Mouse (Mus musculus) lung, adult 2 months (tissue): ENCODE data around the gene Icam5.
"Not testable (repeated sequence)": the region's sequence is repeated elsewhere in the genome, so short reads cannot be mapped to it uniquely, and the experiment has no call there.

Source experiments
- CTCF ChIP-seq: fragments of 200-500 bp; IDR thresholded peaks from 2 replicates; pipeline ENCODE4 v1.5.1; 2011; ENCODE audit warnings: mild to moderate bottlenecking, low read length, control low read depth; ENCODE audit not compliant: insufficient read depth
- POLR2A ChIP-seq: fragments of 200-500 bp; IDR thresholded peaks from 2 replicates; pipeline ENCODE4 v1.6.1; 2011; ENCODE audit warnings: low read depth, mild to moderate bottlenecking, control low read depth, low read length, borderline replicate concordance; ENCODE audit errors: extremely low read depth

DNA sequence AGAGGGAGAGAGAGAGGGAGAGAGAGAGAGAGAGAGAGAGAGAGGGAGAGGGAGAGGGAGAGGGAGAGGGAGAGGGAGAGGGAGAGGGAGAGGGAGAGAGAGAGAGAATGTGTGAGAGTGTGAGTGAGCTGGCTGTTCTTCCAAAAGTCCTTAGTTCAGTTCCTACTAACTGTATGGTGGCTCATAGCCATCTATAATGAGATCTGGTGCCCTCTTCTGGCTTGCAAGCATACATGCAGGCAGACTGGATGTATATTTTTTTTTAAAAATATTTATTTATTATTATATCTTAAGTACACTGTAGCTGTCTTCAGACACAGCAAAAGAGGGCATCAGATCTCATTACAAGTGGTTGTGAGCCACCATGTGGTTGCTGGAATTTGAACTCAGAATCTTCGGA is 33.5 kb upstream of the Icam5 start:
- not testable (repeated sequence) for TF ChIP-seq POLR2A, CTCF
